Mouse (Mus musculus): Measurements from ENCODE around the gene Ednra.

GRCm38 (mm10) chr8:77630691-77631090 is 93.6 kb downstream of the Ednra start:
- TF ChIP-seq FLI1 (IDR thresholded peaks at IDR 0.05; ENCODE audit: low read length) = no peak
- TF ChIP-seq GATA1 (IDR thresholded peaks at IDR 0.05; ENCODE audit: borderline replicate concordance, low read length) = no peak
